Mouse (Mus musculus): ENCODE measurements around the gene 6030498E09Rik. TPM values are rescaled to one million over a fixed set of nuclear protein-coding genes. Genes with fewer than 3 reads are reported as not detected.

6030498E09Rik gene
- polyA plus RNA-seq, 1 experiment from 2014 or later = not detected

Small RNAs within 50 kb of the gene (microRNA-seq; reads per million reads assigned to microRNA genes)
- not detected for gene Gm25642

Other genes starting within 250 kb of the 6030498E09Rik start
- gene Cul4b, start 196.5 kb upstream of the 6030498E09Rik start, polyA plus RNA-seq (2015; fragmentation: Nextera tagmentation; extraction: Ambion mirVana) = 22.2 and 25.3 TPM in 2 replicates
- gene Mcts1, start 172.1 kb upstream of the 6030498E09Rik start, polyA plus RNA-seq (2015; fragmentation: Nextera tagmentation; extraction: Ambion mirVana) = 88.7 and 91.1 TPM in 2 replicates
- 44.4 and 44.7 TPM in 2 replicates for gene C1galt1c1, start 137.6 kb upstream of the 6030498E09Rik start, polyA plus RNA-seq (2015; fragmentation: Nextera tagmentation; extraction: Ambion mirVana)